Mouse (Mus musculus): ENCODE results near the gene Gabarapl1. TPM values are rescaled to one million over a fixed set of nuclear protein-coding genes. Genes with fewer than 3 reads are reported as not detected.

Gene Gabarapl1
- total RNA-seq, 2 experiments from 2014 or later, result 450 to 458 TPM

GRCm38 (mm10) chr6:129532556-129532941 lies 411 bp upstream of the Gabarapl1 start:
- intact Hi-C loops (cut with DNase I), result no loop called here
- DNase-seq (ENCODE audit: extremely low spot score in 1 of 2, low spot score in 2 of 2), result peak; percentile 55 to 87

DNA sequence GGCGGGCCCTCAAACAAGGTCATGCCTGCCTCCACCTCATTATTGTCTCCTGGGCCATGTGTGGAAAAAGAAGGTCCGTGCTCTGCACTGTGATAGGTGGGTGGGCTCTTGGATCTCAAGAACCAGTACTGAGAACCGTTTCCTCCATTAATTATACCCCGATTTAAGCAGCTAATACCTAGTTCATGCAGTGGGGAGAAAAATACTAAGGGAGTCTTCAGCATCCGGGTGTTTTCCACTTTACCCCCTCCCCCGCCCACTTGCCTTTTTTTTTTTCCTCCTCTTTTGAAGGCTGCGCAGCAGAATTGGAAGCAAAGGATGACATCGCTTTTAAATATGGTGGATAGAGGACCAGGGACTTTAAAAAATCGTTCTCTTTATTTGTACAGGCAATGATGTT lies 1.1 kb downstream of the Gabarapl1 start:
- intact Hi-C loops (cut with DNase I), result no loop called here
- DNase-seq (ENCODE audit: extremely low spot score in 1 of 2, low spot score in 2 of 2), result no peak

DNA sequence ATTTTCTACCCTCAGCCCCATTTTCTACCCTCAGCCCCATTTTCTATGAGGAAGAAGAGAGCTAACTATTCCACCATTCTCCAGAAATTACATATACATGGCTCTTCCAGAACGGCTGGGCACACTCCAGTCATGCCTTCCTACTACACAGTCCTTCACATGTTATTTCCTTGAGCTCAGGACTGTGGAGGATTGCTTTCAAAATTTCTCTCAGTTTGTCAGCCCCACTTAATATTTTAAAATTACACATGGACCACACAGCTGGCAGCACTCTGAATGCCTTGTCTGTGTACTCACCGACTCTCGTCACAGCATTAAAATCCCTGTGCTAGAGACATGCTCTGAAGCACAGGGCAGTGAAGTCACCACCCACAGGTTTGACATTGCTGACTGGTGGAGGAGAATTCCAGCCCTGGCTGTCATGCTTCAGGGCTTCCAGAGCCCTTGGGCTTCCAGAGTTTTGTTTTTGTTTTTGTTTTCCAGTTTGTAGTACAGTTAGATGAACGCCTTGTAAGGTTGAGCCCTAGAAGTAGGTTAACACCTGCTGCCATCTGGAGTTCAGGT lies 1.7 kb downstream of the Gabarapl1 start:
- DNase-seq (ENCODE audit: extremely low spot score in 1 of 2, low spot score in 2 of 2), result no peak
- intact Hi-C loops (cut with DNase I), result no loop called here

DNA sequence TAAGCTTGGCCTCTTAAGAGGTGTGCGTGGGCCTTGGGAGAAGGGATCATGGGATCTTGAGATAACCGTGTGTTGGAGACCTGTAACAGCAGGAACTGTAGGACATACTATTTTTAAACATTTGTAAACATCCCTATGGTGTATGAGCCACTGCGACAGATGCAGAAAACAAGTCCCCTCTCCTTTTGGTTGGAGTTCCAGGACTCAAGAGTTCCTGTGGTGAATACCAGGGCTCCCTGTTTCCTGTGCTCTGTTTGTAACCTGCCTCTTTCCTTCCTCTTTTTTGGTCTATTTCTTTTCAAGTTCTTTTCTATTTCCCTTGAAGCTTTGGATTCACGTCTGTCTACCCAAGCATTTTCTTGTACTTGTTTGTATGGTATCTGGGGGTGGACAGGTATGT lies 2.8 kb downstream of the Gabarapl1 start:
- no peak for DNase-seq (ENCODE audit: extremely low spot score in 1 of 2, low spot score in 2 of 2)

GRCm38 (mm10) chr6:129538555-129538954 lies 5.6 kb downstream of the Gabarapl1 start:
- DNase-seq (ENCODE audit: extremely low spot score in 1 of 2, low spot score in 2 of 2), result no peak
- intact Hi-C loops (cut with DNase I), result no loop called here

More for the DNA sequence above, 2.8 kb downstream of the Gabarapl1 start:
- intact Hi-C loops (cut with DNase I), result no loop called here

GRCm38 (mm10) chr6:129541931-129542330 lies 9.0 kb downstream of the Gabarapl1 start:
- intact Hi-C loops (cut with DNase I), result no loop called here
- DNase-seq (ENCODE audit: extremely low spot score in 1 of 2, low spot score in 2 of 2), result peak in 1 of 2 experiments; percentile 50

DNA sequence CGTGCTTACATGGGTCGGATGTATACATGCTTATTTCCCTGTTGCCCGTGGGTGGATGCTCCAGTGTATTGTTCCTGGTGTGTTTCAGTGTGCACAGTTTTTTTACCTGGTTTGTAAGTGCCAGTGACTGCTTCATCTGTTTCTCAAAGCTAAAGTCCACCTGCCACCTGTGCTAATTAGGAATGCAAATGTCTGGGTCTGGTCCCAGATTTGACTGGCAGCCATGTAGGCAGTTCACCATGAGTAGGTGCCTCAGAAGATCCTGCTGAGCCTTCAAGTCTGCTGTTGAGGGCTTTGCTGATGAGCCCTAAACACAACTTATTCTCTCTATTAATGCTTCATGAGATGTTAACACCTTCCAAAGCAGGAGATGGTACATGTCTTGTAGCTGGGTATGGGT lies 9.6 kb downstream of the Gabarapl1 start:
- intact Hi-C loops (cut with DNase I), result no loop called here
- DNase-seq (ENCODE audit: extremely low spot score in 1 of 2, low spot score in 2 of 2), result no peak

DNA sequence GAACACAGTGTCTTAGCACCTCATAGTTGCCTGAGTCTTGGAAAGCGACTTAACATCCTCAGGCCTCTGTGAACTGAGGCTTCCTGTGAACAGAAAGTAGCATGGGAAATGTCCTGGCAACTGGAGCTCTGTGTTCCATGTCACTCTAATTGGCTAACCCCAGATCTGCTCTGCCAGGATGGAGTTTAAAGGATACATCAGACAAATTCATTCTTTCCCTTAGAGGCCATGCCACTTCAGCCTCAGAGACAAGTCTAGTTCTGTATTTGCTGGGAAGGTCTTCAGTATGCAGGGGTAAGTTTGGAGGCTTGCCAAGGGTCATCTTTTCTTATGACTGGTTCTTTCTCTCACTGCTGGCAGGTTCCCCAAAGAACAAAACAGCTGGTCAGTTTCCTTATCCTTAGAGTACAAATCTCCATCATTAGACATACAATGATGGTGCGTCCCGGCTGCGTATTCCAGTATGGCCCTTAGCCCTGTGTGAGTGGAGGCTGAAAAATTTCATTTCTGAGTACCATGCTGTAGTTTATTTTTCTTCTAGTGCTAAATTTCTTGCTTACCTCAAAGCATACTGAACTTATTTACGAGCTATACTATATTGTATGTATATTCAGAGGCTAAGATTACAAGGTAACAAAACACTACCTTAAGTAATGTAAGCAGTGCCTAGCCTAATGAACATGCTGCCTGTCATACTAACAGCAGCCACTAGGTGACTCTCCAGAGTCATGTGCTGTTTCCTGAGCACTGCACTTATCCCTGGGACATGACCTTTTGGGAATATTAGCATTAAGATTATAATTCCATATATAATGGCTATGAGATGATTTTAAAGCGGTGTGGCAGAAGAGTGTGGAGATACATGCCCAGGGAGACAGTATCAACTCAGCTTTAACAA lies 11.0 kb downstream of the Gabarapl1 start:
- intact Hi-C loops (cut with DNase I), result no loop called here
- peak; percentile 68 to 72 for DNase-seq (ENCODE audit: extremely low spot score in 1 of 2, low spot score in 2 of 2)

DNA sequence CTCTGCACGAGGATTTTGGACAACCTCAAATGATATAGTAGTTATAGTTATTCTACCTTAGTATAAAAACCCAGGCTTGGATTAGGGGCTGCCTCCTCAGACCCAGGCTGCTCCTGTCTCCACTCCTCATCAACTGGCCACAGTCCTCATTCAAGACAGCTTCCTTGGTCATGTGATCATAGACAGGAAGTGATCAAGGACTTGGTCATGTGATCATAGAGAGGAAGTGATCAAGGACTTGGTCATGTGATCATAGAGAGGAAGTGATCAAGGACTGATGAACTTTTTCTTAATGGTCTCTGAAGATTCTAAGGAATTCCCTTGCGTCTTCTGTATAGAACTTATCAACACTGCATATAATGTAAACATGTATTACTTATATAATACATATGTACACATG lies 14.3 kb downstream of the Gabarapl1 start:
- no peak for DNase-seq (ENCODE audit: extremely low spot score in 1 of 2, low spot score in 2 of 2)
- intact Hi-C loops (cut with DNase I), result no loop called here

GRCm38 (mm10) chr6:129548009-129548408 lies 15.0 kb downstream of the Gabarapl1 start:
- no peak for DNase-seq (ENCODE audit: extremely low spot score in 1 of 2, low spot score in 2 of 2)
- intact Hi-C loops (cut with DNase I), result no loop called here

GRCm38 (mm10) chr6:129557298-129558023 lies 24.5 kb downstream of the Gabarapl1 start:
- no peak for DNase-seq (ENCODE audit: extremely low spot score in 1 of 2, low spot score in 2 of 2)
- intact Hi-C loops (cut with DNase I), result no loop called here

DNA sequence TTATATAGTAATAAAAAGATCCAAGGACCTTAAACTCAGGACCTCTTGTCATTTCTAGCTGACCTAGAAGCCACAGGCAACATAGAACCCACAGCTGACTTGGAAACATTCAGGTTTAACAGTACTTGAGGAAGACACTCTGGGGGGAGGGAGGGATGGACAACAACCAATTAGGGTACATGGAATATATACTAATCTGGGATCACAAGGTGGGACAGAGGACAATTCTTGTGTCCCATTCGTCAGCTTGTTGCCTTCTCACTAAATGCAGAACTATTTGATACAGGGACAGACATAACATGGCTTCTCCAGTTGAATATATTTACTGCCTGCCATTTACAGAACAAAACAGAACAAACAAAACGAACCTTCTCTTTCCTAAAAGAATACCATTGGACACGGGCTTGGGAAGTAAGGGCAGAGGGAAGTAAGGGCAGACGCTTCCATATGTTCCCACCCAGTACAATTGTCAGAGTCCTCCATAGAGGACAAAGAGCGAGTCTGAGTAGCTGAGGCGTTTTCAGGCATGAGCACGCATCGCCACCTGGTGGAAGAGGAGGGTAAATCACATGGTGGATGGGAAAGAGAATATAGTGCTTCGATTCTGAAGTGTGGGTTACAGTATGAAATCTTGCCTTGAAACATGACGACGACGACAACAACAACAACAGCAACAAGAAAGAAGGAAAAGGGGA lies 26.1 kb downstream of the Gabarapl1 start:
- peak; percentile 60 to 65 for DNase-seq (ENCODE audit: extremely low spot score in 1 of 2, low spot score in 2 of 2)
- intact Hi-C loops (cut with DNase I), result loop anchor here (1.0 kb wide), 1 partner anchor 166 kb away; no protein-coding TSS in a partner anchor

- intact Hi-C loops (cut with DNase I), result loop anchor here (1.0 kb wide), 1 partner anchor 166 kb away; no protein-coding TSS in a partner anchor
Observed at GRCm38 (mm10) chr6:129559641-129560027, 26.7 kb downstream of the Gabarapl1 start.

DNA sequence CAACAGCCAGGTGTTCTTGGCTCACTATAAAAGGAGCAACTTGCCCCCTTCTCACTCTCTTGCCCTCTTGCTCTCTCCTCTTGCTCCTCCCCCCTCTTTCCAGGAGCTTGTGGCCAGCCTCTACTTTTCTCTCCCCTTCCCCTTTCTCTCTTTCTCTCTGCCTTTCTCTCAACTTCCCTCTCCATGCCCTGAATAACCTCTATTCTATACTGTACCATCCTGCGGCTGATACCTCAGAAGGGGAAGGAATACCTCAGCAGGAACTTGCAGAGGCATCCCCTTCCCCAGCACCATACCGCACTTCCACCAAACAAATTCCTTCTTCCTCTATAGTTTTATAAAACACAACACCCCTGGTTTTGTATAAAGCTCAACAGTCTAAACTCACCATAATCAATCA lies 32.3 kb downstream of the Gabarapl1 start:
- intact Hi-C loops (cut with DNase I), result no loop called here
- no peak for DNase-seq (ENCODE audit: extremely low spot score in 1 of 2, low spot score in 2 of 2)

More at GRCm38 (mm10) chr6:129559641-129560027, 26.7 kb downstream of the Gabarapl1 start:
- DNase-seq (ENCODE audit: extremely low spot score in 1 of 2, low spot score in 2 of 2), result no peak

DNA sequence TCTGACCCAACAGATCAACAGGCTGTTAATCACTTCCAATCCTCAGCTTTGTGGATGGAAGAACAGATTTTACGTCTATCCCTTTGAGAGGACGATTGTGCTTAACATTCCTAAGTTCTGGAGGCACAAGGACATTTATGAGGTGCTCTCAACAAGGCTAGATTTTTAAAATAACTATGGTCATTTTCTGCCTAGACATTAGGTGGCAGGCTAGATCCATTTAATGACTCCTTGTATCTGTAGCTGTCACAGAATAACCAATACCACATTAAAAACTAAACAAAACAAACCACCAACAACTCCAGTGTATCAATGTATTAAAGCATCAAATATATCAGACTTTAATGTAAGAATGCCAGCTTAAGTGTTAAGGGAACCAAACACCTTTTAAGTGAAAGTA lies 42.4 kb downstream of the Gabarapl1 start:
- no peak for DNase-seq (ENCODE audit: extremely low spot score in 1 of 2, low spot score in 2 of 2)
- intact Hi-C loops (cut with DNase I), result no loop called here

DNA sequence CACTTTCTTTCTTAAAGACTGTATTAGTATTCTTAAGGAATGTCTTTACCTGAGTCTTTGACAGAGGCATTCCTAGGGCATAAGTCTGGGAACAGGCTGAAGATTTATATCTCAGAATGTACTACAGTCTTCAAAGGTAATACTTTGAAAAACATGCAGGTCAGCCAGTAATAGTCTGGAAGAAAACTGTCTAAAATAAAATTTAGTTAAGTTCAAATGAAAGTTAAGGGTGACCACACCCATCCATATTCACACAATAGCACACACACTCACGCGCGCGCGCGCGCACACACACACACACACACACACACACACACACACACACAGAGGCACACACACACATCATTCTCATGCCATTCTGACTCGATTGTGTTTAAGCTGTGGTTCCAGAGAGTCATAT lies 44.6 kb downstream of the Gabarapl1 start, which contains the start of gene Klre1:
TSS of gene Klre1 (plus strand) at position 301 of the 400 bp plus-strand sequence.
- DNase-seq (ENCODE audit: extremely low spot score in 1 of 2, low spot score in 2 of 2), result no peak
- intact Hi-C loops (cut with DNase I), result no loop called here

DNA sequence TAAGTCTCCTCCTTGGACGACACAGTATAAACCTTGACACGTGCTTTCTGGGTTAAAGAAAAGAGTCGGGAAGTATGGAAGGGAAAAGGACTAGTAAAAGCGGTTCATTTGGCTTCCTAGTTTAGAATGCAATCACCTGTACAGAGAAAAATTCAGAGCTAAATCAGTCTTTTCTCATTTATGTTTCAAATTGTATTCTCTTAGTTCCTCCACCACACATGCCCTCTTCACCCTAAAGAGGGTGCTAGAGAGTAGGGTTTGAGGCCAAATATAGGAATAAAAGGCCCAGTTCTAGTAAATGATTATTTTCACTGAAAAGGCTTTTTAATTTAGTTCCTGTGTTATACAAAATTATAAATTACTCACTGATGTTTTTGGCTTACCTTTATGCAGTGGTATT lies 48.3 kb downstream of the Gabarapl1 start:
- no peak for DNase-seq (ENCODE audit: extremely low spot score in 1 of 2, low spot score in 2 of 2)
- intact Hi-C loops (cut with DNase I), result loop anchor here (5.0 kb wide), 1 partner anchor 1771 kb away; the partner anchor contains the start of gene Styk1

- no peak for DNase-seq (ENCODE audit: extremely low spot score in 1 of 2, low spot score in 2 of 2)
- intact Hi-C loops (cut with DNase I), result loop anchor here (5.0 kb wide), 1 partner anchor 1770 kb away; the partner anchor contains the start of gene Styk1
Observed at GRCm38 (mm10) chr6:129581896-129582295, 48.9 kb downstream of the Gabarapl1 start.

DNA sequence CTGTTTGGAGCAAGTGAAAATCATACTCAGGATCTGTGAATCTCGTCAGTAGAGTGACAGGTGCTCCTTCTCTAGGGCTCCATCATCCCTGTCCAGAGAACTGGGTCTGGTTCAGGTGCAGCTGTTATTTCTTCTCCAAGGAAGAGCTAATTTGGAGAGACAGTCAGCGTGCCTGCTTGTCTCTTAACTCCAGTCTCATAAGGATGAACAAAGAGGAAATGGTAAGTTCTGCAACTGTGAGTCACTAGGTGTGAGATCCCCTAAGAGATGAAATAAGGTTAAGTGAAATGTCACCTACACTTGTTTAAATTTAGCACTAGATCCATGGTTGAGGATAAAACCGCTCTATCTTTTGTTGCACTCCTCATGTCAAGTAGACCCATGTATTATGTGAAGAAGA lies 50.1 kb downstream of the Gabarapl1 start:
- no peak for DNase-seq (ENCODE audit: extremely low spot score in 1 of 2, low spot score in 2 of 2)
- intact Hi-C loops (cut with DNase I), result loop anchor here (5.0 kb wide), 1 partner anchor 1769 kb away; the partner anchor contains the start of gene Styk1
